Mouse (Mus musculus): Measurements from ENCODE around the gene Usp54.

Gene Usp54

GRCm38 (mm10) chr14:20640644-20641437 is at the start of gene Usp54:
Gene Usp54, minus strand, starts transcription at chr14:20641063.
- DNase-seq (ENCODE audit: low spot score in 2 of 2): peak; percentile 95 to 98

DNA sequence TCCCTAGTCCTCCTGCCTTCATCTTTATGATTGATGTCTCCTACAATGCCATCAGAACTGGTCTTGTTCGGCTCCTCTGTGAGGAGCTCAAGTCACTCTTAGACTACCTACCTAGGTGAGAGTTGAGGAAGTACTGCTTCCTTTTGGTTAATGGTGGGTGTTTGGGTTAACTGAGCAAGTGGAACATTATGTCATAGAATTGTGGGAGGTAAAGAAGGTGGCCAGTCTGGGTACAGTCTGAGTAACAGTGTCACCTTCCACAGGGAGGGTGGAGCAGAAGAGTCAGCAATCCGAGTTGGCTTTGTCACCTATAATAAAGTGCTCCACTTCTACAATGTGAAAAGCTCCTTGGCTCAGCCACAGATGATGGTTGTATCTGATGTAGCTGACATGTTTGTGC is 48.1 kb upstream of the Usp54 start:
- no peak for DNase-seq (ENCODE audit: low spot score in 2 of 2)

DNA sequence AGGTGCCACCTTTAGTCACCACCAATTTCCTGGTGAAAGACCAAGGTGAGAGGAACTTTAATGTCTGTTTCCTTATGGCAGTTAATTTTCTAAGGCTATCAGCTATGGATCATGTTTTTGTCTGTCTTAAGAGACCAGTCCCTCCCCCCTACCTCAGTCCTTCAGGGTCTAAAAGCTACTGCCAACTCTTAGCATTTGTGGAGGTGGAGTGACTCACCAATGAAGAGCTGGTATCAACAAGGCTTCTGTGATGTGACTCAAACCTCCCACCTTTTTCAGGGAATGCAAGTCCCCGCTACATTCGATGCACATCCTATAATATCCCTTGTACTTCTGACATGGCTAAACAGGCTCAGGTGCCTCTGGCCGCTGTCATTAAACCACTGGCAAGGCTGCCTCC is 45.7 kb upstream of the Usp54 start:
- DNase-seq (ENCODE audit: low spot score in 2 of 2): no peak

- DNase-seq (ENCODE audit: low spot score in 2 of 2): no peak
Measured at GRCm38 (mm10) chr14:20682498-20682897, 41.6 kb upstream of the Usp54 start.

DNA sequence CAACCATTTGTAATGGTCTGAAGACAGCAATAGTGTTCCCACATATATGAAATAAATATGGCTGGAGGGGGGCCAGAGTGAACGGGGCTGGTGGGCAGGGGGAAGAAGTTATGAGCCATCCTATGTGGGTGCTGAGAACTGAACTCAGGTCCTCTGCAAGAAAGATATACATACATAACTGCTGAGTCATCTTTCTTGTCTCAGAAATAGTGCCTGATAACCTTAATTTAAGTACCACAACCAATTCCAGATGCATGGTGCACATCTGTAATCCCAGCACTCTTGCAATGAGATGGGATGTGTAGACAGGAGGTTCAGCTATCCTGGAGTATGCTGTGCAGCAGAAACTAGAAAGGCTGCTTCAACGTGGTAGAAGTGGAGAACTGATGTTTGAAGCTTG is 40.9 kb upstream of the Usp54 start:
- no peak for DNase-seq (ENCODE audit: low spot score in 2 of 2)

DNA sequence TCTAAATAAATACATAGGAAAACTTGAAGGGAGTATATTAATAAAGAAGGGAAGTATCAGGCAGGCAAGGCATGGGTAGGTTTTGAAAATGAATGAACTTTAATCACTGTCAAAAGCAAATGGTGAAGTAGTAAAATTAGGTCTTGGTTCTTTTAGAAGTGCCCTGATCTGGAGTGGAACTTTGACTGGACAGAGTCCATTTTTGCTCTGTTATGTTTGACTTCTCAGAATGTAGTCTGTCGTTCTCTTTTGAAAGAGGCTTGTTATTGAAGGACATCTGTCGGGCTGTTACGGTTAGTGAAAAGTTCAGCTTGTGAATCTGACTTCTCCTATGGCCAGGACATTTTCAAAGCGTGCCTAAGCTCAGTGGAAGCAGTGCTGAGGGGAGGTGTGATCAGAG is 37.0 kb upstream of the Usp54 start:
- DNase-seq (ENCODE audit: low spot score in 2 of 2): no peak

DNA sequence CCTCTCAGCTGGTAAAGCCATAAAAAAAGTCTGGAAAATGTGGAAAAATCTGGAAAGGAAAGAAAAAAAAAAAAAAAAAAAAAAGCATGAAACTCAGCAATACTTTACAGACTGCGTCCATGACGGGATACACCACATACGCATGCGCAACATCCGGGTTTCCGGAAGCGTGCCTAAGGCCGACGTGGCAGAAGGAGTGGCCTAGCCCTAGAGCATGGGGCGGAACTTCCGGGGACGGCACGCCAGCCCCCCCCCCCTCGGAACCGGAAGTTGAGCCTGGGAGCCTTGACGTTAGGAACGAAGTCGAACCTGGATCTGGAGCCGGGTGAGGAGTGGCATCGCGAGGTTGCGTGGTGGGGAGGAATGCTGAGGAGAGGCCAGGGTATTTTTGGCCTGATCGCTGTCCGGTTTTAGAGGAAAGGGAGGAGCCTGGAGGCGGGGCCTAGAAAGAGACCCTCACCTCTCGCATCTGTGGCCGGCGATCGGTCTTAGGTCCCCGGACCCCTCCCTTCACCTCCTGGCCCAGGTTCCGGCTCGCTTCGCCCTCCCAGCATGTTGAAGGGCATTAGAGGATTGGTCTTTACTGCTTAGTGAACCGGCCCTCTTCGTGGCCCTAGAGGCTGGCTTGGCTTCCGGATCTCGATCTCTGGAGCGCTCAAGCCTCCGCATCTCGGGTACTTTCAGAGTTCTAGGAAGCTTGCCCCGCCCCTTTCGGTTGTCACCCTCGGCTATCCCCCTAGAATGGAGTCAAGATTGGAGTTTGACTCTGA is 33.4 kb upstream of the Usp54 start, which contains the start of gene Sec24c:
Gene Sec24c (plus strand): TSS at position 245 of the 770 bp plus-strand sequence.
- peak; percentile 92 to 95 for DNase-seq (ENCODE audit: low spot score in 2 of 2)

- DNase-seq (ENCODE audit: low spot score in 2 of 2): no peak
Measured at GRCm38 (mm10) chr14:20673735-20674063, 32.8 kb upstream of the Usp54 start.

- no peak for DNase-seq (ENCODE audit: low spot score in 2 of 2)
Measured at GRCm38 (mm10) chr14:20672990-20673389, 32.1 kb upstream of the Usp54 start.

DNA sequence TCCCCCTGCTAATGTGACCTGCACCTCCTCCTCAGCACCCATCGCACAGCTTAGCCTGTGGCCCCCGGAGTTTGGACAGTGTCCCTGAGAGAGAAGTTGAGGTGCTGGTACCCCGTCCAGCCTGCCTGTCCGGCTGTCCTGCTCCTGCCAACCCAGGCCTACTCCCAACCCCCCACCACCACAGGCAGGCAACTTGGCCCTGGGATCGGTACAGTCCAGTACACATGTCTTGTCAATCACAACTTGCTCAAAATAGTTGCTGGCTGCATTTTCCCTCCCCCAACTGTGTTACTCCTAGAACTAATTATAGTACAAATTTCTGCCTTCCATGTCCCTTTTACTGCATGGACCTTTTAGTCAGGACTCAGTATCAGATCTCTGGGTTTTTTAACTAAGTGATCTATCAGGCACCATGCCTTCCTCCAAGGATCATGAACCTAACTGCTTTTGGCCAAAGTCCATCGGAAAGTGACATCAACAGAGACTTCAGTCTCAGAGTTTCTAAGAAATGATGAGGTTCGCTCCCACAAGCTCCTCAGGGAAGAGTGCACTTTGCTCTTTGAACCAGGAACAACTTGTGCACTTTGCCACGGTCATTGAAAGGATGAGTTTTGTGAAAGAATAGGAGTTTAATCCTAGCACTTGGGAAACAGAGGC is 27.4 kb upstream of the Usp54 start, which contains the start of gene Synpo2l:
Gene Synpo2l (minus strand): TSS at position 201 of the 657 bp plus-strand sequence.
- no peak for DNase-seq (ENCODE audit: low spot score in 2 of 2)

GRCm38 (mm10) chr14:20667469-20667868 is 26.6 kb upstream of the Usp54 start:
- DNase-seq (ENCODE audit: low spot score in 2 of 2): no peak

- no peak for DNase-seq (ENCODE audit: low spot score in 2 of 2)
Measured at GRCm38 (mm10) chr14:20664436-20664835, 23.6 kb upstream of the Usp54 start.

- no peak for DNase-seq (ENCODE audit: low spot score in 2 of 2)
Measured at GRCm38 (mm10) chr14:20663601-20664000, 22.7 kb upstream of the Usp54 start.

GRCm38 (mm10) chr14:20662740-20663139 is 21.9 kb upstream of the Usp54 start:
- DNase-seq (ENCODE audit: low spot score in 2 of 2): no peak

- peak in 1 of 2 experiments; percentile 18 for DNase-seq (ENCODE audit: low spot score in 2 of 2)
Measured at GRCm38 (mm10) chr14:20661661-20662331, 20.9 kb upstream of the Usp54 start.

DNA sequence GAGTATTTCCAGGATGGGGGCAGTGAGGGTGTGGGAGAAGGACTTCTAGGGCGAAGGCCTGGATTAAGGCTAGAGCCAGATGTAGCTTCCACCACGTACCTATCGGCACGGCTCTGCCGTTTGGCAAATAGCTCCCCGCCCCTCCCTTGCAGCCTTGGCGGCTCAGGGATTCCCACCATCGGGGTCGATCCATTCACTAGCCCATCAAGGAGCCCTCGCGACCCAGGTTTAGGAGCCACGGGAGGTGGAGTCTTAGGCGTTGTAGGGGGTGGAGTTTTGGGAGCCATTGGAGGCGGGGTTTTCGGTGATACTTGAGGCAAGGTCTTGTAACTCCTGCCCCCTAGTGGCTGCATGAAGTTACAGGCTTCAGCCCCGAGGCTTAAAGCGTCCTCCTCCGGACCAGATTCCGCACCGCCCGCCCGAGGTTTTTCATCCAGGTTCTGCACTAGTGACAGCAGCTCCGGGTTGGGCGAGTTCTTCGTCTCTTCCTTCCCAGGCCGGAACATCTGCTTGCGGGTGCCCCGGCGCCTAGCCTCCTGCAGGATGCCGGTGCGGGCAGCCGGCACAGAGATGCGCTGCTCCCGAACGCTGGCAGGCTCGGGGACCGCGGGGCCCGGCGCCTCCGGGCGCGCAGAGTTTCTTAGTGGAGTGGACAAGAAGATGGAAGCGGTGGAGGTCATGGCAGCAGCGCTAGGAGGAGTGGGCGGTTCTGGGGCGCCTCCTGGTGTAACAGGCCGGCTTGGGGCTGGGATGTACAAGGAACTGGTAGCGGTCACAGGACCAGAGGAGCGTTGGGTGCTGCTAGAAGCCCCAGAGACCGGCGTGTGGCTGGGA is 20.2 kb upstream of the Usp54 start:
- peak; percentile 90 to 93 for DNase-seq (ENCODE audit: low spot score in 2 of 2)

DNA sequence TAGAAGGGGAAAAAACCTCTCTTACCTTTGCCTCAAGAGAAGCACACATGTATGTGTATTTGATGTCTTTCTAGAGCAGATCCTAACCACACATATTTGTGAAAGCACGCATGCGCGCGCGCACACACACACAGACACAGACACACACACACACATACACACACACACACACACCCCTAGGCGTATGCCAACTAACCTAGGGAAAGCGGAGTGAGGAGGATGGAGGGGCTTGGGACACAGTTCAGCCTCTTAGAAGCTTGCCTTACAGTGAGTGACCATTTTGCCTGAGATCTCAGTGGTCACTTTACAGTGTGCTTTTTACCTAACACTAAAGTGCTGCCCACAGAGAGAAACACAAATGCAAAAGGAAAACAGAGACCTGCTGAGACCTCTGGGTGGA is 18.8 kb upstream of the Usp54 start:
- no peak for DNase-seq (ENCODE audit: low spot score in 2 of 2)

GRCm38 (mm10) chr14:20658902-20659301 is 18.0 kb upstream of the Usp54 start:
- DNase-seq (ENCODE audit: low spot score in 2 of 2): no peak

- DNase-seq (ENCODE audit: low spot score in 2 of 2): peak in 1 of 2 experiments; percentile 30
Measured at GRCm38 (mm10) chr14:20658326-20658725, 17.5 kb upstream of the Usp54 start.

DNA sequence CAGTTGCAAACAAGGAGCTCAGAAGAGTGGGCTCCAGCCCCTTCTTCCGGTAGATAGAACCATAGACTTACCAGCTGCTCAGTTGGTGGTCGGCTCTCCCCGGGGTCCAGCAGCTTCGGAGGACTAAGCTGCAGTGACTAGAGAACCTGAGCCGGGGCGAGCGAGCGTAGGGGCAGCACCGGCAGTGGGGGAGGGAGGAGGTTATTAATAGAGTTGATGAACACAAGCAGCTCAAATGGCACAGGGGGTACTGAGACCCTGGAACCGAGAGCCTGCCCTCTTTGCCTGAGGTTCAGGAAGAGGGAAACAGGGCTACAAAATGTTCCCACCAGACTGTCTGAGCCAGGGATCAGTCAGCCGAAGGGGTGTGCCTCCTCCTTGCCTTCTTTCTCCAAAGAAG is 15.5 kb upstream of the Usp54 start, which contains the start of gene Myoz1:
Gene Myoz1 (minus strand): TSS at position 180 of the 400 bp plus-strand sequence.
- no peak for DNase-seq (ENCODE audit: low spot score in 2 of 2)

- no peak for DNase-seq (ENCODE audit: low spot score in 2 of 2)
Measured at GRCm38 (mm10) chr14:20655731-20656130, 14.9 kb upstream of the Usp54 start.
